Mouse (Mus musculus) midbrain, embryonic 14.5 days (tissue): ENCODE measurements at regions not wholly inside any gene's neighbourhood (a gene's known extent, or its start where the extent isn't known, plus 50 kb on each side); places are given as distances from the start of the nearest gene placed in this dataset.

Experiments used
- ATAC-seq: fragments of 200-750 bp; cut with Nextera tagmentation; 2 replicates; pipeline ENCODE4 v1.8.0; 2017; ENCODE audit warnings: moderate number of reproducible peaks, moderate library complexity; ENCODE audit not compliant: low FRiP score, low TSS enrichment
- DNase-seq: peaks from one replicate; pipeline ENCODE4 v3.0.0-alpha.2; 2015
- H3K27ac ChIP-seq: fragments of 300-500 bp; sonication (generic); replicated peaks from 2 replicates; pipeline ENCODE4 v1.5.1; 2014; ENCODE audit warnings: mild to moderate bottlenecking, low read depth, low read length, moderate library complexity
- H3K27me3 ChIP-seq: fragments of 300-500 bp; sonication (generic); 2 replicates; pipeline ENCODE4 v1.6.1; 2014; ENCODE audit warnings: low read length, control low read depth, mixed read lengths; ENCODE audit not compliant: control insufficient read depth, insufficient read depth
- H3K36me3 ChIP-seq: fragments of 300-500 bp; sonication (generic); 2 replicates; pipeline ENCODE4 v1.6.1; 2014; ENCODE audit warnings: low read length, control low read depth; ENCODE audit not compliant: control insufficient read depth, insufficient read depth
- H3K4me1 ChIP-seq: fragments of 300-500 bp; sonication (generic); 2 replicates; pipeline ENCODE4 v1.6.1; 2014; ENCODE audit warnings: mild to moderate bottlenecking, antibody characterized with exemption, low read length, control low read depth; ENCODE audit not compliant: control insufficient read depth, insufficient read depth
- H3K4me2 ChIP-seq: fragments of 300-500 bp; sonication (generic); 2 replicates; pipeline ENCODE4 v1.6.1; 2014; ENCODE audit warnings: mild to moderate bottlenecking, low read length, moderate library complexity
- H3K4me3 ChIP-seq: fragments of 300-500 bp; sonication (generic); replicated peaks from 2 replicates; pipeline ENCODE4 v1.5.1; 2014; ENCODE audit warnings: low read depth, low read length
- H3K9ac ChIP-seq: fragments of 300-500 bp; sonication (generic); replicated peaks from 2 replicates; pipeline ENCODE4 v1.6.1; 2014; ENCODE audit warnings: mild to moderate bottlenecking, low read length, moderate library complexity
- H3K9me3 ChIP-seq: fragments of 300-500 bp; sonication (generic); 2 replicates; pipeline ENCODE4 v1.6.1; 2016; ENCODE audit warnings: low read length, control low read depth, mixed read lengths; ENCODE audit not compliant: control insufficient read depth
- WGBS: fragments of 180-500 bp; shearing (Covaris S2); extraction: QIAGEN DNeasy Blood & Tissue Kit; methylation state at CpG from one replicate; pipeline ENCODE4 v1.1.7; 2014; 5-methylcytosine and 5-hydroxymethylcytosine counted together

DNA sequence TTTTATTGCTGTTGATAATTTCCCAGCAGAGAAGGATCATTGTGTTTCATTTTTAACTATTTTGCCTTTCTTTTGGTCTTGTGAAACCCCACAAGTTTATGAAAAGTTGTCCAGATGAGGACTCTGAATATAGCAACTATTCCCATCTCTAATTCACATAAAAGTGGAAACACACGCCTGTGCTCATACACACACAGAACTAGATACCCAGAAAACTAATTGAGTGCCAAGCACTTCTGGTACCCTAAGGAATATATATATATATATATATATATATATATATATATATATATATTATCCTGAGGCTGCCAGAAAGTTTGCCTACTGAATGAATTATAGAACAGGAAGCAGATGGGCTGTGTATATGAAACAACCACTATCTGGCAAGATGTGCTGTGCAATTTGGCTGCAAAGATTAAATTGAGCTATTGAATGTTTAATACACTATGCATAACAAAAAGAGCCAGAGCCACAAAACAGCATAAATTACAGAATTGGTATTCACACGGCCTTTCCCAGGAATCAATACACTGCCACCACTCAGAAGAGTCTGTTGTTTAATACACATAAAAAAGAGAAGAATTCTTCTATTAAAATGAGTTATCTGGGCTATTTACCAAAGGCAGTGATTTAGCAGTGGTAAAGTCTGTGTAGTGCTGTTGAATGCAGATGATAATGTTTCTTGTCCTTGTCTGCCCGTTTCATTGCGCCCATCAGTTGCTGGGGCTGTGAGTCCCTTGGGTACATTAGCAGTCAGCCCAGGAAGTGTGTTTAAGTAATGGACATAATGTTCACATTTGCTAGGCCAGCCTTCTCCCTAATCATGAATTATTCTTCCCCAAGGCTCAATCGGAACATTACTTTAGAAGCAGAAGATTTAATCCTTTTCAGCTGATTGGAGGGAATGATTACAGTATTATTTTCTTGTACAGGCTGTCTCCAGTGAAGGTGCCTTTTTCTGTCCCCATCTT, 82.3 kb upstream of the Gm11232 start:
- H3K36me3 ChIP-seq, result no peaks in the 10 kb centered on the region
- peak overlapping the region; percentile 55 for H3K27ac ChIP-seq
- ATAC-seq, result peak; percentile 49; the same call in 1 of the 2 replicates
- H3K4me1 ChIP-seq, result peaks cover 11% of the 10 kb centered on the region
- H3K9me3 ChIP-seq, result no peaks in the 10 kb centered on the region
- no peak overlapping the region for H3K4me3 ChIP-seq
- no peaks in the 10 kb centered on the region for H3K27me3 ChIP-seq
- peak; percentile 63 for DNase-seq
- no peak overlapping the region for H3K9ac ChIP-seq
- no peak overlapping the region for H3K4me2 ChIP-seq
- 25% methylated on average over 5 of the region's 5 CpGs for WGBS

DNA sequence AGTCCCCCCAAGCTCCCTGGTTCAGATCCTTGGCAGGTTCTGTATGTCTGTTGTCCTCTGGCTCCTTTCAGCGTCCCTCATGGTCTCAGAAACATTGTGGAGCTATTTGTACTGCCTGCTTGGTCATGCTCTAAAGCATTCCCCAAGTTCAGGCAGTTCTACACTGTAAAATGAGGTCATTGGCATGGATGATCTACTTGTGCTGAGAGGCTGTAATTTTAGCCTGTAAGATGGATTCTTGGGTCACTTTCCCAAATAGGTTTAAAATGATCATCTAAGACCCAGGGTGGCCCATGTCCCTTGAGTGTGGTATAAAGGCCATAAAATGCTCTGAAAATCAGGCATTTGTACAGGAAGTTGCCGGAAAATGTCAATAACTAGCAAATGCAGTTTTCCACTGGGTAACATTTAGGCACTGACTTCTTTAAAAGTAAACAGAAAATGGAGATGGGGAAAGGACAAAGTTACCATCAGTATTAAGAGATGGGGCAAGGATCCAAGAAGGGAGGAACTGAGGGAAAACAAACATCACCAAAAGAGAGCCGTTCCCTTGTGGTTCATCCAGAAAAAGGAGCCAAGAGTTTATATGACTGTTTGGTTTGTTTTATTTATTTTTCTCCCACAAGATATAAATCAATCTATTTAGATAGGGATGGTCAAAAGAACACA, 81.5 kb upstream of the Gm11232 start:
- H3K4me3 ChIP-seq, result no peak overlapping the region
- no peaks in the 10 kb centered on the region for H3K36me3 ChIP-seq
- 83% methylated on average over 3 of the region's 3 CpGs for WGBS
- no peak overlapping the region for H3K9ac ChIP-seq
- no peaks in the 10 kb centered on the region for H3K27me3 ChIP-seq
- no peak overlapping the region for H3K27ac ChIP-seq
- no peaks in the 10 kb centered on the region for H3K9me3 ChIP-seq
- no peak for ATAC-seq
- H3K4me2 ChIP-seq, result no peak overlapping the region
- peaks cover 11% of the 10 kb centered on the region for H3K4me1 ChIP-seq
- DNase-seq, result peak; percentile 8

DNA sequence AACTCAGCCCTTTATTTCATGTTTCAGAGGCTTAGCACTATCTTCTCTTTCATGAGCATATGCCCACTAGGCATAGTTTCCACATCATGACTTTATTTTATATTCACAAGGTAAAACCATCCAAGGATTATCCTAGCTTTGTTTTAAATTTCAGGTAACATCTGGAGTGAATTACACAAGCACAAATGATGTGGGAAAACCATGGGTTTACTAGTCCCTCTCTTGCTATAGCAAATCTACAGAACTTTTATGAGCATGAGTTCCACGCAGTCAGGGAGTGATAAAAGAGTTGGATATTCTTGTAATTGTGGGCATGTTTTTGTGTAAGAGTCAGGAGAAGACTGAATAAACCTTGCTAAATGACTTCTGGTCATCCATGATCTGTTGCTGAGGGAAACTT, 78.0 kb upstream of the Gm11232 start:
- Histone ChIP-seq H3K4me1 (peaks cover 6% of the 10 kb centered on the region), H3K9ac (no peak overlapping the region), H3K4me2 (no peak overlapping the region), H3K36me3 (no peaks in the 10 kb centered on the region), H3K4me3 (no peak overlapping the region), H3K27me3 (no peaks in the 10 kb centered on the region), H3K9me3 (no peaks in the 10 kb centered on the region), H3K27ac (no peak overlapping the region)
- ATAC-seq (no peak), DNase-seq (no peak)
- WGBS, result 98% methylated on average over 1 of the region's 1 CpGs

DNA sequence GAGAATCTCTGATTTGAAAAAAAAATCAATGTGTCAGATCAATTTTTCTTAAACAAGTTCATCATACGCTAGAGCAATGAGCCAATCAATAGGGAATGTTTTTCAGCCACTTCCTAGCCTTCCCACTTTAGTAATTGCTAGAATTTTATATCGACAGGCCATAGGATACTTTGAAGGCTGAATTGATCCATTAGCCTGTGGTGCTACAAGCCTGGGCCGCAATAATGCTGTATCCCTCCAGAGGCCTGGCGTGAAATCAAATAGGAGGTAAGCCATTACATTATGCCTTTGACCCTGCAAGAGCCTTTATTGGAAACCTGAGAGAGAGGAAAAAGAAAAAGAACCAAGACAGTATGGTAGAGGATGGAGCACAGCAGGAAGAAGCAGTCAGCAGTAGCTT, 53.7 kb upstream of the Gm11232 start:
- DNase-seq (peak; percentile 24), ATAC-seq (no peak)
- Histone ChIP-seq H3K36me3 (no peaks in the 10 kb centered on the region), H3K4me1 (no peaks in the 10 kb centered on the region), H3K27me3 (no peaks in the 10 kb centered on the region), H3K27ac (no peak overlapping the region), H3K9ac (no peak overlapping the region), H3K4me2 (no peak overlapping the region), H3K4me3 (no peak overlapping the region), H3K9me3 (no peaks in the 10 kb centered on the region)
- WGBS, result 67% methylated on average over 4 of the region's 4 CpGs

DNA sequence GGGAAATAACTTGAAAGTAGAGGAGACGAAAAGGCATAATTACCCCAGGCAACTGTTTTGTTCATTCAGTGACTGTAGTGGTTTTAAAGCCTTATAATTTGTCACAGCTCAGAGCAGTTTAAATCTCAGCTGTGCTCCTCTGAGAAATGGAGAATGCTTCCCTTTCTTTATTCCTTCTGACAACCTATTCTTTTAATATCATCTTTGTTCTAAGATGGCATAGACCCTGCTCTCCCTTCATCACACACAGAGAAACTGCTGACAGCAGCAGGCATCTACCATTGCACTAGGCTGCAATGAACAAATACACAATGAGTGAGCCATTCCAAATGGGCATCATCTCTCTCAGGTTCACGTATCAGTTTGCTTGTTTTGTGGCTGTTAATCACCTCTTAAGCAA, 50.5 kb upstream of the Gm11232 start:
- Histone ChIP-seq H3K9me3 (no peaks in the 10 kb centered on the region), H3K4me3 (no peak overlapping the region), H3K27ac (no peak overlapping the region), H3K4me2 (no peak overlapping the region), H3K9ac (no peak overlapping the region), H3K27me3 (no peaks in the 10 kb centered on the region), H3K4me1 (no peaks in the 10 kb centered on the region), H3K36me3 (no peaks in the 10 kb centered on the region)
- WGBS, result 41% methylated on average over 2 of the region's 2 CpGs
- ATAC-seq (no peak), DNase-seq (peak; percentile 30)
